Mouse (Mus musculus) liver, embryonic 15.5 days (tissue): Measurements from ENCODE around the gene Gm20403. TPM values are rescaled to one million over a fixed set of nuclear protein-coding genes. Genes with fewer than 3 reads are reported as not detected.

ENCODE experiments used
- ATAC-seq: fragments of 200-750 bp; cut with Nextera tagmentation; 2 replicates; pipeline ENCODE4 v1.8.0; 2017; ENCODE audit warnings: moderate number of reproducible peaks, mild to moderate bottlenecking, moderate library complexity; ENCODE audit not compliant: insufficient read depth
- H3K27ac ChIP-seq: fragments of 300-500 bp; sonication (generic); replicated peaks from 2 replicates; pipeline ENCODE4 v1.5.1; 2015; ENCODE audit warnings: mild to moderate bottlenecking, inconsistent platforms
- H3K27me3 ChIP-seq: fragments of 300-500 bp; sonication (generic); 2 replicates; pipeline ENCODE4 v1.6.1; 2015; ENCODE audit warnings: mild to moderate bottlenecking, inconsistent platforms
- H3K36me3 ChIP-seq: fragments of 300-500 bp; sonication (generic); replicated peaks from 2 replicates; pipeline ENCODE4 v1.6.1; 2015; ENCODE audit warnings: moderate library complexity, mild to moderate bottlenecking, inconsistent platforms
- H3K4me1 ChIP-seq: fragments of 300-500 bp; sonication (generic); replicated peaks from 2 replicates; pipeline ENCODE4 v1.6.1; 2015; ENCODE audit warnings: inconsistent platforms
- H3K4me2 ChIP-seq: fragments of 300-500 bp; sonication (generic); 2 replicates; pipeline ENCODE4 v1.6.1; 2015; ENCODE audit warnings: moderate library complexity, mild to moderate bottlenecking, inconsistent platforms
- H3K4me3 ChIP-seq: fragments of 300-500 bp; sonication (generic); replicated peaks from 2 replicates; pipeline ENCODE4 v1.5.1; 2015; ENCODE audit warnings: mild to moderate bottlenecking, inconsistent platforms
- H3K9ac ChIP-seq: fragments of 300-500 bp; sonication (generic); 2 replicates; pipeline ENCODE4 v1.6.1; 2015; ENCODE audit warnings: moderate library complexity, mild to moderate bottlenecking, inconsistent platforms
- H3K9me3 ChIP-seq: fragments of 300-500 bp; sonication (generic); replicated peaks from 2 replicates; pipeline ENCODE4 v1.6.1; 2016; ENCODE audit warnings: inconsistent platforms
- WGBS: fragments of 180-500 bp; shearing (Covaris S2); methylation state at CpG from one replicate; pipeline ENCODE4 v1.1.7; 2015; ENCODE audit warnings: mixed read lengths; ENCODE audit not compliant: insufficient replicate concordance; 5-methylcytosine and 5-hydroxymethylcytosine counted together
- polyA plus RNA-seq: library from polyadenylated mRNA; unstranded; fragments of >200 nt; fragmentation: Nextera tagmentation; extraction: Ambion mirVana; gene quantifications from 2 replicates; pipeline ENCODE4 v1.2.1, GENCODE M21; 2015

The Gm20403 gene
- polyA plus RNA-seq, 1 experiment from 2014 or later, result not detected

DNA sequence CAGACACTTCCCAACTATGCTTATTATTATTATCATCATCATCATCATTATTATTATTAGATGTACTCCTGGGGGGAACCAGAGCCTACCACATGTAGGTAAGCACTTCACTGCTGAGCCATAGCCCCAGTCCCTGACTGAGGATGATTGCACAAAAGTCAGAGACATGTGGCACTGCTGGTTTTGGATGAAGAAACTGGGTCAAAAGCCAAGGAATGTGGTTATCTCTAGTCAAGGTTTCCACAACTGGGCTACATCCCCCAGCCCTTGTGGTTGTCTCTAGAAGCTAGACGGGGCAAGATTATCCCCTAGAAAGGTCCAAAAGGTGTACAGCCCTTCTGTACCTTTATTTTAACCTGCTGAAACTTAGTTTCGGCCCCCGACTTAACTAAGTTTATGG is 6.5 kb upstream of the Gm20403 start:
- no peak overlapping the region for H3K9ac ChIP-seq
- 0 out of 2 replicates have a peak, but pooled peaks cover 2% of the 10 kb centered on the region for H3K36me3 ChIP-seq
- ATAC-seq, result no peak
- H3K27me3 ChIP-seq, result peaks cover 7% of the 10 kb centered on the region
- no peak overlapping the region for H3K4me3 ChIP-seq
- no peak overlapping the region for H3K27ac ChIP-seq
- no peaks in the 10 kb centered on the region for H3K9me3 ChIP-seq
- peaks cover 19% of the 10 kb centered on the region for H3K4me1 ChIP-seq
- 59% methylated on average over 3 of the region's 3 CpGs for WGBS
- H3K4me2 ChIP-seq, result no peak overlapping the region

- Histone ChIP-seq H3K4me1 (peaks cover 29% of the 10 kb centered on the region), H3K9ac (no peak overlapping the region), H3K36me3 (peaks cover 3% of the 10 kb centered on the region), H3K9me3 (no peaks in the 10 kb centered on the region), H3K27me3 (no peaks in the 10 kb centered on the region), H3K4me3 (no peak overlapping the region), H3K4me2 (no peak overlapping the region), H3K27ac (no peak overlapping the region)
- 72% methylated on average over 4 of the region's 4 CpGs for WGBS
- ATAC-seq, result no peak
Measured at GRCm38 (mm10) chr12:54988323-54988850, 2.1 kb upstream of the Gm20403 start.

DNA sequence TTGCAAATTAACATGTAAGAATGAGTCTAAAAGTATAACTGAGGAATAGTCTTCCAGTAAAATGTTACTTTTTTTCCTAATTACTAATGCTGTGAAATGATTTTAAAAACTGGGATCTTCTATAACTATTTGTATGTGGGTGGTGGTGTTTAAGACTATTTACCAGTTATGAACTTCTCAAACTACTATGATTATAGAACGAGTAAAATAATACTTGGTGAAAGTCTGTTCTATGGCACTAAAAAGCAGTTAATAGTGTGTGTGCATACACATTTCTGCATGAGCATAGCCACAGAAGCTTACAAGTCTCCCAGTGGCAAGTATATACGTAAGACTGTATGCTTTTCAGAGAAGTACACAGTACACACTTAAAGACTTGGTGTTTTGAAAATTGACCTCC is 827 bp upstream of the Gm20403 start:
- ATAC-seq, result no peak
- H3K27ac ChIP-seq, result 0 out of 2 replicates have a peak overlapping the region, but pooled peaks have one; percentile 24
- H3K9ac ChIP-seq, result no peak overlapping the region
- H3K4me3 ChIP-seq, result no peak overlapping the region
- no peaks in the 10 kb centered on the region for H3K9me3 ChIP-seq
- H3K27me3 ChIP-seq, result no peaks in the 10 kb centered on the region
- peak overlapping the region; percentile 35; the same call in 1 of the 2 replicates for H3K4me2 ChIP-seq
- peaks cover 14% of the 10 kb centered on the region for H3K36me3 ChIP-seq
- 67% methylated on average over 2 of the region's 2 CpGs for WGBS
- peaks cover 33% of the 10 kb centered on the region for H3K4me1 ChIP-seq

GRCm38 (mm10) chr12:54985257-54986051 is 875 bp downstream of the Gm20403 start:
- peaks cover 24% of the 10 kb centered on the region for H3K36me3 ChIP-seq
- H3K4me2 ChIP-seq, result peak overlapping the region; percentile 96
- peak overlapping the region; percentile 97 for H3K27ac ChIP-seq
- H3K27me3 ChIP-seq, result no peaks in the 10 kb centered on the region
- H3K4me3 ChIP-seq, result peak overlapping the region; percentile 96
- peaks cover 49% of the 10 kb centered on the region for H3K4me1 ChIP-seq
- under 1% methylated on average over 107 of the region's 117 CpGs for WGBS
- H3K9ac ChIP-seq, result peak overlapping the region; percentile 95
- H3K9me3 ChIP-seq, result no peaks in the 10 kb centered on the region
- peak; percentile 67 for ATAC-seq

GRCm38 (mm10) chr12:54984701-54985256 is 1.6 kb downstream of the Gm20403 start:
- peak overlapping the region; percentile 96 for H3K4me2 ChIP-seq
- peak overlapping the region; percentile 97 for H3K27ac ChIP-seq
- ATAC-seq, result peak; percentile 81
- H3K4me1 ChIP-seq, result peaks cover 56% of the 10 kb centered on the region
- peaks cover 30% of the 10 kb centered on the region for H3K36me3 ChIP-seq
- H3K4me3 ChIP-seq, result peak overlapping the region; percentile 96
- no peaks in the 10 kb centered on the region for H3K27me3 ChIP-seq
- 2% methylated on average over 42 of the region's 42 CpGs for WGBS
- peak overlapping the region; percentile 95 for H3K9ac ChIP-seq
- H3K9me3 ChIP-seq, result no peaks in the 10 kb centered on the region

DNA sequence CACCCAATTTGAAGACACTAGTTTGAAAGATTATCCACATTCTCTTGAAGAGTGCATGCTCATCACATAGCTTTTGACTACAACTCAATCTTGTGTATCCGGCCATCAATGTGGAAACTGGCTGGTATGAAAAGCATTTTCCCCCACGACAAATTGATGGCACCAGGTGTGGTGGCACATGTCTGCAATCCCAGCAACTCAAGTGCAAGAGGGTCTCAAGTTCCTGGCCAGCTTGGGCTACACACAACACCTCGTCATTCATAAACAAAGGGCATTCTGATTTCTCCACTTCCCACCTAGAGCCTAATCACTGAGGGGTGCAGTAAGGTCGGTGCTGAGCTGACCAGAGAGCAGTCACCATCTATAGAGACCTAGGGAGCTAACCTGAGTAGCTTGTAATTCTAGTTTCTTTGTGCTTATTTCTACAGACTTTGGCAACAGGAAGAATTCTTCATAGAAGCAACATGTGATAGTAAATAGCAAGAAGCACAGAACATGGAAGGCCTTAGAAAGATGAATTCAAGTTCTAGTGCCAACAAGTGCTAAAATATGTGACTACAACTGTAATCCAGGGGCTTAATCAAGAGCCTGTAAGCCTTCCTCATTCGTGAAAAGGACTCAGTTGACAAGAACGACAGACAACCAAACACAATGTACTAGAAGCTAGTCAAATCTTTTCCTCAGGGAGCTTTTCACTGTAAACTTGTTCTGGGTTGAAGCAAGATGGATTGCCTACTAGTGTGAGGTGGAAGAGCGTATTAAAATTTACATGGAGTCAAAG is 3.2 kb downstream of the Gm20403 start:
- no peak overlapping the region for H3K4me3 ChIP-seq
- peaks cover 55% of the 10 kb centered on the region for H3K4me1 ChIP-seq
- 71% methylated on average over 7 of the region's 7 CpGs for WGBS
- H3K9me3 ChIP-seq, result no peaks in the 10 kb centered on the region
- H3K9ac ChIP-seq, result 0 out of 2 replicates have a peak overlapping the region, but pooled peaks have one; percentile 2
- ATAC-seq, result no peak
- H3K36me3 ChIP-seq, result peaks cover 36% of the 10 kb centered on the region
- no peak overlapping the region for H3K27ac ChIP-seq
- peak overlapping the region; percentile 21; the same call in 1 of the 2 replicates for H3K4me2 ChIP-seq
- no peaks in the 10 kb centered on the region for H3K27me3 ChIP-seq

DNA sequence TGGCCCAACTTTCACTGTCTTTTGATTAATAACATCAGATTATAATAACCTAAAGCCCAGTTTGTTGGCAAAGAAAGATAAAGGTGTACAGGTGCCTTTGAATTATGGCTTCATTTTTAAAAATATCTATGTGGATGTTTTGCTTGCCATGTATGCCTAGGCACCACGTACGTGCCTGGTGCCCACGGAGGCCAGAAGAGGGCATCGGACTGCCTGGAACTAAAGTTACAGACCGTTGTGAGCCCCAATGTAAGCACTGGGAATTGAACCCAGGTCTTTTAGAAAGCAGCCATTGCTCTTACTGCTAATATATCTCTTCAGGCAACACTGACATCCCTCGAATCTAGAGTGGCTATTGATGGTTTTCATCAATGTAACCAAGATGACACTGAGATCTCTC is 4.4 kb downstream of the Gm20403 start:
- 78% methylated on average over 6 of the region's 6 CpGs for WGBS
- Histone ChIP-seq H3K27me3 (no peaks in the 10 kb centered on the region), H3K4me1 (peaks cover 47% of the 10 kb centered on the region), H3K4me3 (no peak overlapping the region), H3K4me2 (no peak overlapping the region), H3K9ac (no peak overlapping the region), H3K27ac (peak overlapping the region; percentile 46; the same call in 1 of the 2 replicates), H3K36me3 (peaks cover 42% of the 10 kb centered on the region), H3K9me3 (no peaks in the 10 kb centered on the region)
- no peak for ATAC-seq

DNA sequence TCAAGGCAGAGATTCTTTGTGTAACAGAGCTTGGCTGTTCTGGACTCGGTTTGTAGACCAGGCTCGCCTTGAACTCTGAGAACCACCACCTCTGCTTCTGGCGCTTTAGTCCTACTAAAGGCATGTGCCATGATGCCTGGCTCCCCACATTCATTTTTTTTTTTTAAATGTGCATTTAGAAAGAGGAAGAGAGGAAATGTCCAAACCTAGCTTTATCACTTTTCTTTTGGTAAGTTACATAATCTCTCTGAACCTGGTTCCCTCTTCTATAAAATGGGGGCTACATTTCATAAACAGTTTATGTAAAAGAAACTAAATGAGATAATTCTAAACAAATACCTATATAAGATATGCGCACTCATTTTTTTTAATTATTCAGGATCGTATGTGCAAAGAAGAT is 5.4 kb downstream of the Gm20403 start:
- Histone ChIP-seq H3K4me2 (peak overlapping the region; percentile 45), H3K4me3 (no peak overlapping the region), H3K27ac (peak overlapping the region; percentile 68), H3K9ac (no peak overlapping the region), H3K9me3 (no peaks in the 10 kb centered on the region), H3K27me3 (no peaks in the 10 kb centered on the region), H3K36me3 (peaks cover 44% of the 10 kb centered on the region), H3K4me1 (peaks cover 51% of the 10 kb centered on the region)
- ATAC-seq, result no peak
- 82% methylated on average over 5 of the region's 5 CpGs for WGBS

DNA sequence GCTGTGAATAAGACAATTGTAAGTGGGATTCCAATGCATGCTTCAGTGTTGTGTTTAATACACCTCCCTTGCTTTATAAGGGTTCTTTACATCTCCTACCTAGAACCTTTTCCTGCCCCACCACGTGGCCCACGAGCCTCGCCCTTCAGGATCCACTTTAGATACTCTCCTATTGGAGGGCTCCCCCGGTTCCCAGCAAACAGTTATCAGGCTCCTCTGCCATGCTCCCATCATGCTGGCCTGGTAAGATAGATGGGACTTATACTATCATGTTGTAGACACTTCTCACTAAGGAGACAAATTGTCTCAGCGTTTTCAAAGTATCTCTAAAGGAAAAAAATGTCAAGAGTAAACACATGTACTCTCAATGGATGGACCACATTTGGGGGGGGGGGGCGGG is 5.8 kb downstream of the Gm20403 start:
- H3K4me2 ChIP-seq, result peak overlapping the region; percentile 45
- H3K36me3 ChIP-seq, result peaks cover 48% of the 10 kb centered on the region
- ATAC-seq, result peak; percentile 51; the same call in 1 of the 2 replicates
- no peak overlapping the region for H3K9ac ChIP-seq
- peak overlapping the region; percentile 68 for H3K27ac ChIP-seq
- H3K9me3 ChIP-seq, result no peaks in the 10 kb centered on the region
- H3K4me1 ChIP-seq, result peaks cover 54% of the 10 kb centered on the region
- no peaks in the 10 kb centered on the region for H3K27me3 ChIP-seq
- H3K4me3 ChIP-seq, result no peak overlapping the region
- WGBS, result 13% methylated on average over 6 of the region's 6 CpGs

DNA sequence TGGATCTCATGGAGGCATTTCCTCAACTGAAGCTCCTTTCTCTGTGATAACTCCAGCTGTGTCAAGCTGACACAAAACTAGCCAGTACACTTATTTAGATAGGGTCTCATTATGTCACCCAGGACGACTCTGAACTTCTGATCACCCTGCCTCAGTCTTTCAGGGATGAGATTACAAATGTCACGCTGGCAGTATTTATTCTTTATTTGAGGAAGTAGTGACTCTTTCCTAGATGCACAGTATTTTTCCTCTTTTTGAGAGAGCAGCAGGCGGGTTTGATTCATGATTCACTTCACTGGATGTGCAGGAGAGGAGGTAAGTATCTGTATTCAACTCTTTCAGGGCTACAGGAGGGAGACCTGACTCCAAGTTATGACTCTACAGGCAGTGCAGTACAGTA is 17.3 kb downstream of the Gm20403 start:
- Histone ChIP-seq H3K4me2 (no peak overlapping the region), H3K9ac (no peak overlapping the region), H3K4me1 (no peaks in the 10 kb centered on the region; the same call in 1 of the 2 replicates), H3K36me3 (peaks cover 88% of the 10 kb centered on the region), H3K27me3 (no peaks in the 10 kb centered on the region), H3K4me3 (no peak overlapping the region), H3K9me3 (no peaks in the 10 kb centered on the region), H3K27ac (no peak overlapping the region)
- WGBS, result 56% methylated on average over 3 of the region's 3 CpGs
- no peak for ATAC-seq
